Mouse (Mus musculus) CD8-positive naive resting alpha-beta T cell, adult 57 days (primary cell): ENCODE data around the gene Mup14. TPM values are rescaled to one million over a fixed set of nuclear protein-coding genes. Genes with fewer than 3 reads are reported as not detected.

ENCODE experiments used
- total RNA-seq: library from RNA; stranded (reverse); gene quantifications from one replicate; pipeline ENCODE4 v1.2.4, GENCODE M21; 2023

Gene Mup14
- total RNA-seq, result not detected

GRCm38 (mm10) chr4:61303900-61304299, at the start of gene Mup14:
Gene Mup14 (minus strand): TSS chr4:61304000.

Other genes with a start within 250 kb of the Mup14 start
- not detected for gene Mup13, start 75.7 kb downstream of the Mup14 start, total RNA-seq
- not detected for gene Mup15, start 135.7 kb upstream of the Mup14 start, total RNA-seq
- gene Mup16, start 215.5 kb upstream of the Mup14 start, total RNA-seq, result not detected